ENCODE assay signal across 16 mouse cellular contexts in the genomic region with DNA sequence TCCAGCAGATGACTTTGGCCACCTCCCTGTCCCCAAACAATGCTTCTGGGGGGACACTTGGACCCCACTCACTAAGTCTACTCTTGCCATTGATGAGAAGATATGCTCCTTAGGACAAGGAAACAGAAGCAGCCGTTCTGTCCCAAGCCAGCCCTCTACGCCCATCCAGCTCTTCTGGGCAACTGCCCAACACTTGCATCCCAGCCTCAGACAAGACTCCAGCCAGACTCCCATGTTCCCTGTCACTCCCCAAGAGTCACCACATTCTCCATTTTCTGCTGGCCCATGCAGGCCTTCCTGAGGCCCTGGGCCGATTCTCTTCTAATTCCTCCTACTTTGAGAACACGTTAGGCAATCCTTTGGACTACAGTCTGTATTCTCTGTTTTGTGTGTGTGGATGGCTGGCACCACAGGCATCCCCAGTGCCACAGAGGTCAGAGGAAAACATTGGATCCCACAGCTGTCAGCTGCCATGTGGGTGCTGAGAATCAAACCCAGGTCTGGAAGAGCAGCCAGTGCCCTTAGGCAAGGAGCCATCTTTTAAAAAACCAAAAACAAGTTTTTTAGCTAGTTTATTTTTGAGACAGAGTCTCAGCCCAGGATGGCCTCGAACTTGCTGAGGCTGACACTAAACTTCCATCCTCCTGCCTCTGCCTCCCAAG. TPM values are rescaled to one million over a fixed set of nuclear protein-coding genes. Genes with fewer than 3 reads are reported as not detected.
DNase-seq lines count a peak whose midpoint lies in the region; ATAC-seq lines count a peak whose summit lies in the region.
"Had no signal": no experiment of that assay in that cellular context is flagged by ENCODE, and none has a peak within 500 bp of the region (broad histone marks: within the 10 kb centered on the region; RNA-seq: fewer than 3 reads in every experiment).

No protein-coding gene starts in this region.

- no peak overlapping the region for H3K9ac ChIP-seq in neural tube, embryonic 13.5 days
- H3K9ac ChIP-seq in heart, embryonic 16.5 days (ENCODE audit: low read length): no peak overlapping the region

- H3K27me3 ChIP-seq in neural tube, embryonic 13.5 days: no peaks in the 10 kb centered on the region
- H3K27me3 ChIP-seq in heart, embryonic 16.5 days (ENCODE audit: control insufficient read depth, insufficient read depth, low read length): no peaks in the 10 kb centered on the region
- H3K27me3 ChIP-seq: CH12.LX; limb, embryonic 12.5 days had no signal

- no peak for ATAC-seq in neural tube, embryonic 13.5 days (ENCODE audit: low read depth)
- no peak for ATAC-seq in heart, embryonic 16.5 days (replicated peaks; ENCODE audit: extremely low read depth, insufficient read depth, low FRiP score)
- ATAC-seq: midbrain, embryonic 16.5 days had no signal

- WGBS in neural tube, embryonic 13.5 days: 92% methylated on average over 5 of the region's 5 CpGs
- 70% methylated on average over 5 of the region's 5 CpGs for WGBS in heart, embryonic 16.5 days

- intact Hi-C loops in heart, postnatal 25 days (cut with DNase I): no loop called here

- 0 out of 2 replicates have a peak overlapping the region, but pooled peaks have one; percentile 52 for H3K27ac ChIP-seq in neural tube, embryonic 13.5 days (replicated peaks)
- H3K27ac ChIP-seq in heart, embryonic 16.5 days (ENCODE audit: low read length): peak overlapping the region; percentile 84

- H3K36me3 ChIP-seq in neural tube, embryonic 13.5 days: no peaks in the 10 kb centered on the region
- H3K36me3 ChIP-seq in heart, embryonic 16.5 days (ENCODE audit: control insufficient read depth, insufficient read depth): no peaks in the 10 kb centered on the region
- H3K36me3 ChIP-seq: limb, embryonic 12.5 days had no signal

- no peak overlapping the region for H3K4me2 ChIP-seq in neural tube, embryonic 13.5 days
- H3K4me2 ChIP-seq in heart, embryonic 16.5 days (ENCODE audit: low read depth, low read length): no peak overlapping the region
- H3K4me2 ChIP-seq: limb, embryonic 12.5 days had no signal

- peaks cover 65% of the 10 kb centered on the region for H3K4me1 ChIP-seq in neural tube, embryonic 13.5 days (replicated peaks)
- H3K4me1 ChIP-seq in heart, embryonic 16.5 days (ENCODE audit: control insufficient read depth, insufficient read depth, low read length): peaks cover 45% of the 10 kb centered on the region

- H3K4me3 ChIP-seq in neural tube, embryonic 13.5 days: no peak overlapping the region
- H3K4me3 ChIP-seq in heart, embryonic 16.5 days (ENCODE audit: low read length): no peak overlapping the region
- H3K4me3 ChIP-seq: limb, embryonic 12.5 days had no signal

- peak; percentile 96 for DNase-seq in heart, adult 11 months
- DNase-seq in heart, postnatal 25 days (ENCODE audit: low spot score): no peak
- no peak for DNase-seq in neural tube, embryonic 10.5 days (ENCODE audit: extremely low spot score, low spot score)
- no peak for DNase-seq in spleen, postnatal 36 days (ENCODE audit: low spot score in 2 of 2)
- no peak for DNase-seq in right cerebral cortex, postnatal 14 days
- DNase-seq in adrenal gland, postnatal 10 days: no peak
- DNase-seq: adrenal gland, postnatal 36 days; cerebellum, adult 2 months; kidney, adult 8-10 months; layer of hippocampus, adult 9-11 months; right cerebral cortex, postnatal 4 days had no signal

- no peaks in the 10 kb centered on the region for H3K9me3 ChIP-seq in neural tube, embryonic 13.5 days
- H3K9me3 ChIP-seq in heart, embryonic 16.5 days (replicated peaks; ENCODE audit: control insufficient read depth, low read length): no peaks in the 10 kb centered on the region
- H3K9me3 ChIP-seq: limb, embryonic 12.5 days had no signal

RNA-seq across cellular contexts. Expression of gene Mxra7, which starts 7.8 kb away (rescaled TPM):
- 10 to 100 TPM; 17.2 to 23.2 TPM for total RNA-seq in heart, postnatal 25 days (2021)
- 59.4 and 62.0 TPM in 2 replicates for polyA plus RNA-seq in neural tube, embryonic 13.5 days (2015; fragmentation: Nextera tagmentation; extraction: Ambion mirVana)
- polyA plus RNA-seq in heart, embryonic 16.5 days (2015; fragmentation: Nextera tagmentation; extraction: Ambion mirVana): 14.9 and 17.6 TPM in 2 replicates
- total RNA-seq in adrenal gland, postnatal 10 days (2021): 10 to 100 TPM; 33.7 to 40.0 TPM
- total RNA-seq: CH12.LX had no signal

RNA-seq across cellular contexts. Expression of gene Mettl23, which starts 23.0 kb away (rescaled TPM):
- total RNA-seq in heart, postnatal 25 days (2021): 10 to 100 TPM; 36.6 to 39.4 TPM
- 71.8 and 76.7 TPM in 2 replicates for polyA plus RNA-seq in neural tube, embryonic 13.5 days (2015; fragmentation: Nextera tagmentation; extraction: Ambion mirVana)
- 69.8 and 74.8 TPM in 2 replicates for polyA plus RNA-seq in heart, embryonic 16.5 days (2015; fragmentation: Nextera tagmentation; extraction: Ambion mirVana)
- total RNA-seq in adrenal gland, postnatal 10 days (2021): 10 to 100 TPM; 29.1 to 35.3 TPM

RNA-seq across cellular contexts. Expression of gene Jmjd6, which starts 23.2 kb away (rescaled TPM):
- 10 to 100 TPM; 37.1 to 37.7 TPM for total RNA-seq in heart, postnatal 25 days (2021)
- 75.3 and 81.2 TPM in 2 replicates for polyA plus RNA-seq in neural tube, embryonic 13.5 days (2015; fragmentation: Nextera tagmentation; extraction: Ambion mirVana)
- 72.8 and 73.3 TPM in 2 replicates for polyA plus RNA-seq in heart, embryonic 16.5 days (2015; fragmentation: Nextera tagmentation; extraction: Ambion mirVana)
- total RNA-seq in adrenal gland, postnatal 10 days (2021): 10 to 100 TPM; 36.0 to 38.4 TPM

RNA-seq across cellular contexts. Expression of gene Mfsd11, which starts 32.2 kb away (rescaled TPM):
- total RNA-seq in heart, postnatal 25 days (2021): 10 to 100 TPM; 34.0 to 36.9 TPM
- 42.9 and 47.3 TPM in 2 replicates for polyA plus RNA-seq in neural tube, embryonic 13.5 days (2015; fragmentation: Nextera tagmentation; extraction: Ambion mirVana)
- polyA plus RNA-seq in heart, embryonic 16.5 days (2015; fragmentation: Nextera tagmentation; extraction: Ambion mirVana): 30.5 and 39.0 TPM in 2 replicates
- total RNA-seq in adrenal gland, postnatal 10 days (2021): 10 to 100 TPM; 26.8 to 44.4 TPM

RNA-seq across cellular contexts. Expression of gene Srsf2, which starts 32.8 kb away (rescaled TPM):
- 100 to 1,000 TPM in 1 of 2 experiments, 10 to 100 TPM in 1; 97.1 to 103 TPM for total RNA-seq in heart, postnatal 25 days (2021)
- polyA plus RNA-seq in neural tube, embryonic 13.5 days (2015; fragmentation: Nextera tagmentation; extraction: Ambion mirVana): 624 and 649 TPM in 2 replicates
- 516 and 543 TPM in 2 replicates for polyA plus RNA-seq in heart, embryonic 16.5 days (2015; fragmentation: Nextera tagmentation; extraction: Ambion mirVana)
- 100 to 1,000 TPM; 222 to 286 TPM for total RNA-seq in adrenal gland, postnatal 10 days (2021)
